Mouse (Mus musculus) adrenal gland, postnatal 14 days (tissue): ENCODE measurements at regions not wholly inside any gene's neighbourhood (a gene's known extent, or its start where the extent isn't known, plus 50 kb on each side); places are given as distances from the start of the nearest gene placed in this dataset.
A peak's percentile ranks its signal among the peaks of the same experiment; 100 is the strongest.

Experiments used
- DNase-seq: peaks from one replicate; pipeline ENCODE4 v3.0.0; 2021; ENCODE audit warnings: mixed read lengths

DNA sequence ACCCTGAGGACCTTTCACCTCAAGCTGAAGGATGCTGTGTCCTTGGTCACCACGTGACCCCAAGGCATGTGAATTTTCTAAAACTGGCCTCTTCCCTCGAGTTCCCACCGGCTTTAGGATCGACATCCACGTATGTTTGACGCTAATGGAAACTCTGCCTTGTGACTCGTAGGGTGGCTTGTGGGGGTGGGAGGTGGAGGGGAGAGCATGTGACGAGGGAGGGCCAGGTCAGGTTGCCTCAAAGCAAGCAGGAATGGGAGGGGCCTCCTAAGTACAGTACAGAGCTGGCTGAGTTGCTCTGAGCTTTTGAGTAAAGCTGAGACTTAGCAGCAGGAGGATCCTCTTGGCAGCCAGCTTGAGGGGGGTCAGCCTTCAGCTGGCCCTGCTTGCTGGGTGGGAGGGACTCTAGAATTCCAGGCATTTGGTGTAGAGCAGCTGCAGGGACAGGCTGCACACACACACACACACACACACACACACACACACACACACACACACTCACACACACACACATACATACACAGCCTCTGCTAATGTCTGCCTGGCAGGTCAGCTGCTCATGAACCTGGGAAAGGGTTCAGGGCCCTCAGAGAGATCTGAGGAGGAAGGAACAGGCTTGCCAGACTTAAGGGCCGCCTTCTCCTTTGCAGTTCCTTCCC lies 78.5 kb downstream of the Sik1 start:
- peak; percentile 33 for DNase-seq

GRCm38 (mm10) chr17:31777751-31778150 lies 77.9 kb downstream of the Sik1 start:
- DNase-seq: no peak

DNA sequence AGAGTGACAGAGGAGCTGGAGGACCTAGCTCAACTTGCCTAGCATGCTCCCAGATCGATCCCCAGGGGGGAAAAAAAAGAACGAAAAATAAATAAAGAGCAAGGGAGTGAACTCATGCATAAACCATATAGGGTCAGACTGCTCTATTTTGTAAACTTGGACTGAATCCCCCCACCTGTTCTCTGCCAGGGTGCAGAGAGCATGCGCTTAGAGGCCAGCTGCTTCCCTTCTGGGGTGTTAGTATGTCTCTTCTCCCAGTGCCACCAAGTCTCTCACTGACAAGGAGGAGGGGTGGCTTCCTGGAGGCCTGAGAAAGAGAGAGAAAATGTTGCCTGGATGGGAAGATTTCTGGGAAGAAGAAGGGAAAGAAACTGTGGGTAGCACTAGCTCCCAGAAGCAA lies 76.1 kb downstream of the Sik1 start:
- no peak for DNase-seq

GRCm38 (mm10) chr17:31782251-31782650 lies 73.4 kb downstream of the Sik1 start:
- no peak for DNase-seq

- no peak for DNase-seq
These were observed 72.5 kb downstream of the Sik1 start for GRCm38 (mm10) chr17:31783071-31783470.

- DNase-seq: peak; percentile 70
These were observed 67.3 kb downstream of the Sik1 start for GRCm38 (mm10) chr17:31788316-31788715.

GRCm38 (mm10) chr17:31789068-31789583 lies 66.5 kb downstream of the Sik1 start:
- DNase-seq: no peak

DNA sequence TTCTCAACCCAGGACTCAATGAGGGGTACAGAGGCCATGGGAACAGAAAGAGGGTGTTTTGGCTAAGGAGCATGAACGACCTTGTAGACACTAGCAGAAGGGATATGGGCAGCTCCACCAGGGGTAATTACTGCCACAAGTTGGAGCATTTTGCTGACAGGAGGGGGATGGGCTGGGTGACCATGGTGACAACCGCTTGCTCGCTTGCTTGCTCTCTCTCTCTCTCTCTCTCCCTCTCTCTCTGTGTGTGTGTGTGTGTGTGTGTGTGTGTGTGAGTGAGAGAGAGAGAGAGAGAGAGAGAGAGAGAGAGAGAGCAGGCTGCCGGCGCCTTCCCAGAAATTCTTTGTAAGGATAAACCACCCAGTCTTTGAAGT lies 65.7 kb downstream of the Sik1 start:
- DNase-seq: peak; percentile 69

DNA sequence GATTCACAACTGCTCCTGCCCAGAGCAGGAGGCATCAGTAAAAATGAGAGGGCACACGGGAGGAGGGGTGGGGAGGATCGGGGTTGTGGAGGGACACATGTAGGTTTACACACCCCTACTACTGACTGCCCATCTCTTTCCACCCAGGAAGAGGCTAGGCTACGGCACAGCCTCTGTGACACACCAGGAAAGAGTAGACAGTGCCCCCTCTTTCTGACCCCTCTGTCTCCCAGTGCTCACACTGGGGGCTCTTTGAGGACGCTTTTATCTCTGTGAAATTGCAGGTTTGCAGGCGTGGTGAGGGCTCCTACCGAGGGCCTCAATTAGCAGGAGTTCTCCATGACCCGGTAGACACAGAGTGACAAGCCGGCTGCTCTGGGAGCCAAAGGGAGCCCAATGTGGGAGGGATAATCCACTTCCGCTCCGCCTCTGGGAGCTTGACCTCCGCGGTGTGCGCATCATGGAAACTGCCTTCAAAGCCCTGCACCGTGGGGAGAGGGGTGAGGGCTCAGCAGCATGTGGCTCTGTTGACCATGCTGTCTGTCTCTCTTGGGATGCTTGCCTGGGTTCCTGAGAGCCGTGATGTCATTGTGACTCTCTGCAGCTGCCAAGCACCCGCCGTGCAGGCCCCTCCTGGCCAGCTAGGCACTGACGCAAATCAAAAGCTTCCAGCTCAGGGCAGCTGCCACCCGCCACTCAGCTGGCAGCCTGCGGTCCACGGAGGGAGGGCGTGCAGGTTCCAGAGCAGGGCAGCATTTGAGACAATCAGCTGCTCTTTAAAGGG lies 65.1 kb downstream of the Sik1 start:
- peak; percentile 85 for DNase-seq

DNA sequence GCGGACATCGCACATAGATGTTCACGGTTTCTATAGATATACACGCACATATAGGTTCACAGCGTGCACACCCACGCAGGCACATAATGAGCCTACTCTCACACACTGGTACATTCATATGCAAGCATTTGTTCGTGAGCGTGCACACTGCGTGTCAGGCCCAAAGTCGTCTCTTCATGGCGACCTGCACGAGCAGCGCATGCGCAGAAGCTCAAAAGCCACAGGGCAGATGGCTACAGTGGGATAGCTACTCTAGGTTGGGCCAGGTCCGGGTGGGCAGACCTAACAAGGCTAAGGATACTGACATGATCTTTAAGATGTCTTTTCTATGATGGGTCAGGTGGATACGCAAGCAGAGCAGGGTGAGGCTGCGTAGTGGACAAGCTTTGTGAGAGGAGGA lies 63.9 kb downstream of the Sik1 start:
- DNase-seq: no peak

DNA sequence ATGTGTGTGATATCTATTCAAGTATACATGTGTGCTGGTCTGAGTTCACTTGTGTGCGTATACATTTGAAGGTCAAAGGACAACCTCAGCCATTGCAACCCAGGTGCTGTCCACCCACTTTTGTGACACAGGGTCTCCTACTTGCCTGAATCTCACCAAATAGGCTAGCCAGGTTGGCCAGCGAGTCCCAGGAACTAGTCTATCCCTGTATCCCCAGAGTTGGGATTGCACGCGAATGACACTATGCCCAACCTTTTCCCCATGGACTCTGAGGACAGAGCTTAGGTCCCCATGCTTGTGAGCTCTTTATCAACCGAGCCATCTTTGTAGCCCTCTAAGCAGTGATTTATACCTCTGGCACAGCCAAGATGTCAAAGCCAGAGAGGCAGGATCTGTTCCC lies 62.6 kb downstream of the Sik1 start:
- DNase-seq: no peak

GRCm38 (mm10) chr17:31793521-31793920 lies 62.1 kb downstream of the Sik1 start:
- peak; percentile 66 for DNase-seq

GRCm38 (mm10) chr17:31793964-31794363 lies 61.6 kb downstream of the Sik1 start:
- DNase-seq: no peak
